ENCODE assay signal across 26 mouse cellular contexts in the genomic region with DNA sequence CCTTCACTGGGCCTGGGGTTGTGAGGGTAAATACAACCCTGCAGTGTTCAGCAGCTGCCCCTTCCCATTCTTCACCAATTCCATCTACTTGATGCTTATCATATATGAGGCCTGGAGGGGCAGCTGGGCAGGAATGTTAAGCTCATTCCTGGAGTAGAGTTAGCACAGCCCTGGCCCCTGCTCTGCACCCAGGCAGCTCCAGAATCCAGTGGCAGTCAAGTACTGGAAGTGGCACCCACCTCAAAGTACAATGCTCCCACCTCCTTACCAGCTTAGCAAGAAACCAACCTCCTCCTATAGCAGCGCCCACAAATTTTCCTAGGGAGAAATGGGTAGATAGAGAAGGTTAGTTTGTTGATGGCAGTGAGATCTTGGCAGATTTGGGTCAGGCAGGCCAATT. TPM values are rescaled to one million over a fixed set of nuclear protein-coding genes. Genes with fewer than 3 reads are reported as not detected.
"Had no signal": no experiment of that assay in that cellular context is flagged by ENCODE, and none has a peak within 500 bp of the region (broad histone marks: within the 10 kb centered on the region; RNA-seq: fewer than 3 reads in every experiment).

No protein-coding gene starts in this region.

RNA-seq across cellular contexts. Expression of a gene that starts 0.3 kb away (rescaled TPM):
- polyA plus RNA-seq: limb, embryonic 10.5 days; limb, embryonic 11.5 days; limb, embryonic 12.5 days; limb, embryonic 13.5 days; limb, embryonic 14.5 days; limb, embryonic 15.5 days; liver, embryonic 11.5 days; liver, embryonic 12.5 days; liver, embryonic 13.5 days; liver, embryonic 14.5 days; liver, embryonic 15.5 days; liver, postnatal 0 days; lung, embryonic 14.5 days; lung, embryonic 15.5 days; lung, embryonic 16.5 days; lung, postnatal 0 days; macrophage; midbrain, embryonic 10.5 days; midbrain, embryonic 11.5 days; midbrain, embryonic 12.5 days; midbrain, embryonic 13.5 days; midbrain, embryonic 14.5 days; midbrain, embryonic 15.5 days; midbrain, embryonic 16.5 days; midbrain, postnatal 0 days; myocyte had no signal

RNA-seq across cellular contexts. Expression of a gene that starts 49.1 kb away (rescaled TPM):
- polyA plus RNA-seq: liver, embryonic 13.5 days; liver, postnatal 0 days; lung, embryonic 15.5 days; macrophage had no signal
